Mouse (Mus musculus) MEL (cell line): Measurements from ENCODE around the gene Lrrc4b. TPM values are rescaled to one million over a fixed set of nuclear protein-coding genes. Genes with fewer than 3 reads are reported as not detected.

Experiments used
- DNase-seq: peaks from one replicate; pipeline ENCODE4 v3.0.0; 2011; ENCODE audit warnings: low read depth, low spot score
- H3K27ac ChIP-seq: 2 replicates; pipeline ENCODE4 v1.5.1; 2012; ENCODE audit warnings: low read depth, mild to moderate bottlenecking, control low read depth, low read length, moderate library complexity; ENCODE audit not compliant: control insufficient read depth
- H3K27me3 ChIP-seq, 2 experiments: fragments of 150-350 bp in 1 of 2; sonication (generic) in 1 of 2; 2 replicates each; pipeline ENCODE4 v1.6.1; 2012; ENCODE audit warnings: low read length in 2 of 2, mild to moderate bottlenecking in 2 of 2, improper control_type of control experiment in 1 of 2, moderate library complexity in 1 of 2; ENCODE audit not compliant: insufficient read depth in 2 of 2, control insufficient read depth in 1 of 2
- H3K36me3 ChIP-seq, 2 experiments: 2 replicates each; pipeline ENCODE4 v1.6.1; 2012 to 2014; ENCODE audit warnings: low read length in 2 of 2, improper control_type of control experiment in 1 of 2, inconsistent platforms in 1 of 2, mild to moderate bottlenecking in 1 of 2; ENCODE audit not compliant: insufficient read depth in 2 of 2, control insufficient read depth in 1 of 2
- H3K4me1 ChIP-seq, 2 experiments: fragments of 150-350 bp in 1 of 2; sonication (generic) in 1 of 2; 2 replicates each; pipeline ENCODE4 v1.6.1; 2012; ENCODE audit warnings: low read length in 2 of 2, improper control_type of control experiment in 1 of 2, mild to moderate bottlenecking in 1 of 2; ENCODE audit not compliant: insufficient read depth in 2 of 2, control insufficient read depth in 1 of 2
- H3K4me3 ChIP-seq, 2 experiments: fragments of 150-350 bp in 1 of 2; sonication (generic) in 1 of 2; 2 replicates each; pipeline ENCODE4 v1.5.1; 2012; ENCODE audit warnings: low read depth in 2 of 2, low read length in 2 of 2, mild to moderate bottlenecking in 2 of 2, moderate library complexity in 2 of 2, control low read depth in 1 of 2, improper control_type of control experiment in 1 of 2; ENCODE audit not compliant: control insufficient read depth in 1 of 2, insufficient read depth in 1 of 2
- H3K79me2 ChIP-seq: 2 replicates; pipeline ENCODE4 v1.6.1; 2012; ENCODE audit warnings: mild to moderate bottlenecking, low read length, moderate library complexity; ENCODE audit not compliant: control insufficient read depth, poor library complexity, insufficient read depth
- H3K9ac ChIP-seq: 2 replicates; pipeline ENCODE4 v1.6.1; 2012; ENCODE audit warnings: low read depth, mild to moderate bottlenecking, control low read depth, low read length, moderate library complexity; ENCODE audit not compliant: control insufficient read depth, poor library complexity, severe bottlenecking
- H3K9me3 ChIP-seq: fragments of 150-350 bp; sonication (generic); replicated peaks from 2 replicates; pipeline ENCODE4 v1.6.1; 2012; ENCODE audit warnings: mild to moderate bottlenecking, low read length, improper control_type of control experiment, moderate library complexity; ENCODE audit not compliant: insufficient read depth
- CTCF ChIP-seq, 3 experiments: IDR thresholded peaks in 2 of 3; conservative IDR thresholded peaks in 1 of 3; 2 replicates each; pipeline ENCODE4 v1.5.1; 2011 to 2012; ENCODE audit warnings: low read length in 3 of 3, low read depth in 2 of 3, mild to moderate bottlenecking in 2 of 3, improper control_type of control experiment in 1 of 3, inconsistent platforms in 1 of 3, mixed read lengths in 1 of 3, moderate library complexity in 1 of 3; ENCODE audit not compliant: control insufficient read depth in 1 of 3, insufficient read depth in 1 of 3, poor library complexity in 1 of 3, severe bottlenecking in 1 of 3
- E2F4 ChIP-seq: IDR thresholded peaks from 2 replicates; pipeline ENCODE4 v1.6.1; 2011; ENCODE audit warnings: low read depth, low read length, improper control_type of control experiment, borderline replicate concordance
- EP300 ChIP-seq, 2 experiments: IDR thresholded peaks; 2 replicates each; pipeline ENCODE4 v1.6.1; 2011; ENCODE audit warnings: improper control_type of control experiment in 2 of 2, low read length in 2 of 2, low read depth in 1 of 2, mild to moderate bottlenecking in 1 of 2
- GATA1 ChIP-seq: IDR thresholded peaks from 2 replicates; pipeline ENCODE4 v1.6.1; 2011; ENCODE audit warnings: low read depth, low read length, improper control_type of control experiment
- KAT2A ChIP-seq: conservative IDR thresholded peaks from 2 replicates; pipeline ENCODE4 v1.6.1; 2012; ENCODE audit warnings: low read depth, low read length, improper control_type of control experiment, inconsistent platforms
- MAZ ChIP-seq: IDR thresholded peaks from 2 replicates; pipeline ENCODE4 v1.6.1; 2012; ENCODE audit warnings: low read depth, mild to moderate bottlenecking, inconsistent platforms, low read length, improper control_type of control experiment
- MXI1 ChIP-seq: IDR thresholded peaks from 2 replicates; pipeline ENCODE4 v1.6.1; 2011; ENCODE audit warnings: mild to moderate bottlenecking, low read depth, low read length, improper control_type of control experiment
- NRF1 ChIP-seq: IDR thresholded peaks from 2 replicates; pipeline ENCODE4 v1.6.1; 2014; ENCODE audit warnings: low read depth, mild to moderate bottlenecking, inconsistent platforms, low read length, improper control_type of control experiment, moderate library complexity; ENCODE audit not compliant: poor library complexity, insufficient read depth, severe bottlenecking
- POLR2A ChIP-seq, 2 experiments: IDR thresholded peaks; 2 replicates each; pipeline ENCODE4 v1.6.1; 2011 to 2012; ENCODE audit warnings: low read length in 2 of 2, mild to moderate bottlenecking in 2 of 2, control low read depth in 1 of 2, improper control_type of control experiment in 1 of 2, low read depth in 1 of 2, moderate library complexity in 1 of 2; ENCODE audit not compliant: control insufficient read depth in 1 of 2, insufficient read depth in 1 of 2, poor library complexity in 1 of 2
- POLR2AphosphoS2 ChIP-seq: IDR thresholded peaks from 2 replicates; pipeline ENCODE4 v1.6.1; 2011; ENCODE audit warnings: low read length, improper control_type of control experiment
- POLR2AphosphoS5 ChIP-seq: IDR thresholded peaks from 2 replicates; pipeline ENCODE4 v1.6.1; 2012; ENCODE audit warnings: low read depth, borderline replicate concordance, mild to moderate bottlenecking, inconsistent platforms, low read length, moderate library complexity, mixed read lengths
- RAD21 ChIP-seq: IDR thresholded peaks from 2 replicates; pipeline ENCODE4 v1.6.1; 2011; ENCODE audit warnings: mild to moderate bottlenecking, low read depth, low read length, improper control_type of control experiment
- SMC3 ChIP-seq: IDR thresholded peaks from 2 replicates; pipeline ENCODE4 v1.6.1; 2011; ENCODE audit warnings: low read depth, low read length, improper control_type of control experiment
- USF1 ChIP-seq: IDR thresholded peaks from 2 replicates; pipeline ENCODE4 v1.6.1; 2014; ENCODE audit warnings: low read depth, mild to moderate bottlenecking, inconsistent platforms, low read length, improper control_type of control experiment, moderate library complexity
- ZMIZ1 ChIP-seq: IDR thresholded peaks from 2 replicates; pipeline ENCODE4 v1.6.1; 2012; ENCODE audit warnings: low read depth, mild to moderate bottlenecking, inconsistent platforms, low read length, improper control_type of control experiment, moderate library complexity
- ZNF384 ChIP-seq: IDR thresholded peaks from 2 replicates; pipeline ENCODE4 v1.6.1; 2012; ENCODE audit warnings: low read depth, mild to moderate bottlenecking, inconsistent platforms, low read length, improper control_type of control experiment
- polyA plus RNA-seq, 2 experiments: library from polyadenylated mRNA; stranded (reverse) in 1 of 2; unstranded in 1 of 2; fragments of >175 nt in 1 of 2; fragments of >200 nt in 1 of 2; gene quantifications; 2 replicates each; pipeline versions ENCODE4 v1.2.1 to v1.2.4; 2012; ENCODE audit warnings: low replicate concordance in 2 of 2, low read depth in 1 of 2; ENCODE audit not compliant: insufficient read length in 2 of 2, insufficient read depth in 1 of 2, missing spikeins in 1 of 2
- total RNA-seq: library from RNA; depleted of rRNA; stranded (reverse); fragments of 300-350 nt; gene quantifications from 2 replicates; pipeline ENCODE4 v1.2.3, GENCODE M21; 2012

Lrrc4b gene
- total and polyA plus RNA-seq, 3 experiments = 0.58 to 4.4 TPM; not detected in 1

DNA sequence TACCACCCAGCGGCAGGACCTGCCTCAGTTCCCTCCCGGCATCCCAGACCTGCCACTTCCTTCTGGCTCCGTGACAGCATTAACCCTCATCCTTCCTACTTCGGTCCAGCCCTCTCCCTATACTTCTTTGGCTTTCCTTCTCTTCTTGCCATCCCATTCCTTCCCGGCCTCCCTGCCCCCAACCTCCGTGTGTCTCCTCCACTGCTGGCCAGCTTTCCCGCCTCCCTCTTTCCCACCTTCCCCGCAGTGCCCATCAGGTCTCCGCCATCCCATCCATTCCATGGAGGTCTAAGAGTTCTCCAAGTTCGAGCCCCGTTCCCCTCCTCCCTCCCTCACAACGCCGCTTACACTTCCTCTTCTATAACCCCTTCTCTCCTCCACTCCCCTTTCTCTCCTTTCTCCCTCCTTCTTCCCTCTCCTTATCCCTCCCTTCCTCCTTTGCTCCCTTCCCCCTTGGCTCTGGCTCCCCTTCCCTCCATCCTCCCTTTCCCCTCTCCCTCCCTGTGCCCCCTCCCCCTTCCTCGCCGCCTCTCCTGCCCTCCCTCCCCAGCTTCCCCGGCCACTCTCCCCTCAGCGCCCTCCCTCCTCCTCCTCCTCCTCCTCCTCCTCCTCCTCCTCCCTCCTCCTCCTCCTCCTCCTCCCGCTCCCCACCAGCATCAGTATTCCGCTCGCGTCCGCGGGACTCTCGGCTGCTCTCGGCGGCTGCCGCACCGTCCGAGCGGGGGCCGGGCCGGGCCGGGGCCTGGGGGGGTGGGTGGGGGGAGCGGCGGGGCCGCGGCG, 457 bp upstream of the Lrrc4b start:
- DNase-seq = no peak
- Histone ChIP-seq H3K4me3 (no peak overlapping the region), H3K9ac (no peak overlapping the region), H3K9me3 (no peaks in the 10 kb centered on the region), H3K27me3 (no peaks in the 10 kb centered on the region), H3K79me2 (no peaks in the 10 kb centered on the region), H3K4me1 (no peaks in the 10 kb centered on the region), H3K36me3 (no peaks in the 10 kb centered on the region), H3K27ac (no peak overlapping the region)
- no peak for TF ChIP-seq POLR2A (IDR thresholded peaks at IDR 0.05; ENCODE audit: control insufficient read depth in 1 of 2, insufficient read depth in 1 of 2, low read depth in 1 of 2, low read length in 2 of 2, poor library complexity in 1 of 2)
- TF ChIP-seq KAT2A = no peak
- no peak for TF ChIP-seq MXI1
- no peak for TF ChIP-seq ZMIZ1
- TF ChIP-seq MAZ = no peak
- no peak for TF ChIP-seq RAD21
- TF ChIP-seq EP300 (IDR thresholded peaks at IDR 0.05; ENCODE audit: low read depth in 1 of 2, low read length in 2 of 2) = no peak
- no peak for TF ChIP-seq NRF1
- no peak for TF ChIP-seq POLR2AphosphoS2
- TF ChIP-seq SMC3 = no peak
- TF ChIP-seq USF1 = no peak
- no peak for TF ChIP-seq ZNF384
- no peak for TF ChIP-seq E2F4
- no peak for TF ChIP-seq POLR2AphosphoS5

DNA sequence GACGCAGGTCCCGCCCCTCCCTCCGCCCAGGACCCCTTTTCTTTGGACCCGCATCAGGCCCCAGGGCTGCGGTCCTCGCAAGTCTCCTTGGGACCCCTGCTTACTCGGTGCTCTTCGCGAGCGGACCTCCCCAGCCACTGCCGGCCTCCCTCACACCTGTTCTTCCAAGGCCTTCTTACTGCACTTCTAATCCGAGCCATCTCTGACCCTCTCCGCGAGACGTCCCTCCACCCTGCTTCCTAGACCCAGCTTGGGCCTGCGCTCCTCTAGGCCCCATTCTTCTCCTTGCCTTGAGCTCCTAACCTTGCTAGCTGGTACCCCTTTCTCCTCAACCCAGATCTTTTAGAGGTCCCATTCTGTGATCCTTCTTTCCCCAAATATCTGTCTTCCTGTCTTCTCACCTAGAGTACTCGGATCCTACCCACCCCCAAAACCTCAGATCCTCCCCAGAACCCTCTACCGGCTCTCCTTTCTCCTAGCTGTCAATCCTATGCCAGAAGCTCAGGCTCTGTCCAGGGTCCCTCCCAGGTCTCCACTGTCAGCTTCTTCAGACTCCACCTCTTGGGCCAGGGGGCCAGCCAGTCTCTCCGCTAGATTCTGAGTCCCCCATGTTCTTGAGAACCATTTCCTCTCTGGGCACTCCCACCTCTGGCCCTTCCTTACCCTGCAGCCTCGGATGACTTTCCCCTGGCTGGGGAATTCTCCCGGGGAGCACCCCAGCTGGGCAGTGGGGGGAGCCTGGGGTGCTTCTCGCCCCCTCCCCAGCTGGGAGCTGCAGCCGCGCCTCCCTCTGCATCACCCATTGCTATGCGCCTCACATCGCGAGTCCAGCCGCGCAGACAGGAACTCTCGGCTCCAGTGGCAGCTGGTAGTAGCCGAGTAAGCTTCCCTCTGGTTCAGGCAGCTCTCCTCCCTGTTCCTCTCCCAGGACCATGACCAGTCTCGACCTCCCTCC, 993 bp downstream of the Lrrc4b start:
- no peaks in the 10 kb centered on the region for H3K27me3 ChIP-seq
- no peak overlapping the region for H3K9ac ChIP-seq
- DNase-seq = no peak
- H3K9me3 ChIP-seq = no peaks in the 10 kb centered on the region
- no peak for TF ChIP-seq MAZ
- no peak for TF ChIP-seq KAT2A
- TF ChIP-seq POLR2A (IDR thresholded peaks at IDR 0.05; ENCODE audit: control insufficient read depth in 1 of 2, insufficient read depth in 1 of 2, low read depth in 1 of 2, low read length in 2 of 2, poor library complexity in 1 of 2) = no peak
- TF ChIP-seq CTCF (IDR thresholded peaks at IDR 0.05 in 2 of 3, conservative IDR thresholded peaks at IDR 0.05 in 1 of 3; ENCODE audit: control insufficient read depth in 1 of 3, insufficient read depth in 1 of 3, low read depth in 2 of 3, low read length in 3 of 3, poor library complexity in 1 of 3, severe bottlenecking in 1 of 3) = no peak
- TF ChIP-seq GATA1 = no peak
- H3K27ac ChIP-seq = no peak overlapping the region
- no peaks in the 10 kb centered on the region for H3K4me1 ChIP-seq
- H3K36me3 ChIP-seq = 0 out of 4 replicates have a peak, but pooled peaks cover 0 to 2% of the 10 kb centered on the region in 2 experiments
- no peaks in the 10 kb centered on the region for H3K79me2 ChIP-seq
- no peak overlapping the region for H3K4me3 ChIP-seq
